Mouse (Mus musculus): Measurements from ENCODE around the gene Hoxa10. TPM values are rescaled to one million over a fixed set of nuclear protein-coding genes. Genes with fewer than 3 reads are reported as not detected.
A peak's percentile ranks its signal among the peaks of the same experiment; 100 is the strongest.

Gene Hoxa10
- total RNA-seq (2014; fragmentation: Nextera tagmentation) (not detected in 2 replicates), total RNA-seq (2017) (0.34 TPM in 1 of 2 replicates, not detected in the other)

GRCm38 (mm10) chr6:52240389-52241000 lies at the start of gene Hoxa10:
TSS of gene Hoxa10 (minus strand) at chr6:52240854.
- ATAC-seq (replicated peaks; ENCODE audit: low FRiP score, low TSS enrichment, poor library complexity, severe bottlenecking) = peak; percentile 80

GRCm38 (mm10) chr6:52290186-52290585 lies 49.5 kb upstream of the Hoxa10 start:
- no peak for ATAC-seq (replicated peaks; ENCODE audit: low FRiP score, low TSS enrichment, poor library complexity, severe bottlenecking)

GRCm38 (mm10) chr6:52283896-52284295 lies 43.2 kb upstream of the Hoxa10 start:
- ATAC-seq (replicated peaks; ENCODE audit: low FRiP score, low TSS enrichment, poor library complexity, severe bottlenecking) = no peak

GRCm38 (mm10) chr6:52281084-52281483 lies 40.4 kb upstream of the Hoxa10 start:
- no peak for ATAC-seq (replicated peaks; ENCODE audit: low FRiP score, low TSS enrichment, poor library complexity, severe bottlenecking)

DNA sequence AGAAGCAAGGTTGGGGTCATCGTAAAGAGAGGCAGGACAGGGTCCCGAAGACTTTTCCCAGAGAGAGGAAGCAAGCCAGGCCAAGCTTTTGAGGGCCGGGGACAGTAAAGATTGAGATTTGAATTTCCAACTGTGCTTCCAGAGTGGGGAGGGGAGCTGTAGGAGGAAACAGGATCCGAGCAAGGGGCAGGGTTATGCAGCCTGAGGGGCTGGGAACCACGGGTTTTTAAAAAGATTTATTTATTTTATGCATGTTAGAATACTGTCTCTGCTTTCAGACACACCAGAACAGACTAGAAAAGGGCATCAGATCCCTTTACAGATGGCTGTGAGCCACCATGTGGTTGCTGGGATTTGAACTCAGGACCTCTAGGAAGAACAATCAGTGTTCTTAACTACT lies 36.3 kb upstream of the Hoxa10 start:
- ATAC-seq (replicated peaks; ENCODE audit: low FRiP score, low TSS enrichment, poor library complexity, severe bottlenecking) = no peak

GRCm38 (mm10) chr6:52276382-52276781 lies 35.7 kb upstream of the Hoxa10 start:
- no peak for ATAC-seq (replicated peaks; ENCODE audit: low FRiP score, low TSS enrichment, poor library complexity, severe bottlenecking)

GRCm38 (mm10) chr6:52275563-52276280 lies 35.1 kb upstream of the Hoxa10 start:
- no peak for ATAC-seq (replicated peaks; ENCODE audit: low FRiP score, low TSS enrichment, poor library complexity, severe bottlenecking)

GRCm38 (mm10) chr6:52274576-52274975 lies 33.9 kb upstream of the Hoxa10 start:
- ATAC-seq (replicated peaks; ENCODE audit: low FRiP score, low TSS enrichment, poor library complexity, severe bottlenecking) = no peak

DNA sequence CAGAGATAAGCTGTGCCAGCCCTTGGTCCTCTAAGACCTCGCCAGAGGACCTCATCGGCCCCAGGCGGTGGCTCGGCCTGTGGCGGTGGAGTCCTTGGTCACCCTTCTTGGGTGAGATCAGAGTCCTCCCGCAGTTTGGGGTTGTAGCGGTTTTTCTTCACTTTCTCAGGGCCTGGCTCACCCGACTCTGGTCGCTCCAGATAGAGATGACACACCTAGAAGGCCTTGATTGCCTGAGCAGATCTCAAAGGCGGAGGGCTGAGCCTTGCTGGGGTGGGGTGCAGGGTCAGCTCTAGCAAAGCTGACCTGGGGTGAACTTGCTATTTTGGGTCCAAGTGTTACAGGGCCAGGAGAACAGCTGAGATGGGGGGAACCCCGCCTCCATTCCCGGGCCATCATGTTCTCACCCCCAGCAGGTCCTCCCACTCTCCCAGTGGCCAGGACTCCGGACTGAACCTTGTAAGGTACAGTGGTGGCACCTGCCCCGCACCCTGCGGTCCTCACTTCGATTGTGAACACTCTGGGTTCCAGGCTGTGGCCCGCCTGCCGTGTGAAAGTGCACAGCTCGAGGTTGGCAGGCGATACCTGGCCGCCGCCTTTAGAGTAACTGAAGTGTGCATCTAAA lies 33.1 kb upstream of the Hoxa10 start:
- ATAC-seq (replicated peaks; ENCODE audit: low FRiP score, low TSS enrichment, poor library complexity, severe bottlenecking) = no peak

DNA sequence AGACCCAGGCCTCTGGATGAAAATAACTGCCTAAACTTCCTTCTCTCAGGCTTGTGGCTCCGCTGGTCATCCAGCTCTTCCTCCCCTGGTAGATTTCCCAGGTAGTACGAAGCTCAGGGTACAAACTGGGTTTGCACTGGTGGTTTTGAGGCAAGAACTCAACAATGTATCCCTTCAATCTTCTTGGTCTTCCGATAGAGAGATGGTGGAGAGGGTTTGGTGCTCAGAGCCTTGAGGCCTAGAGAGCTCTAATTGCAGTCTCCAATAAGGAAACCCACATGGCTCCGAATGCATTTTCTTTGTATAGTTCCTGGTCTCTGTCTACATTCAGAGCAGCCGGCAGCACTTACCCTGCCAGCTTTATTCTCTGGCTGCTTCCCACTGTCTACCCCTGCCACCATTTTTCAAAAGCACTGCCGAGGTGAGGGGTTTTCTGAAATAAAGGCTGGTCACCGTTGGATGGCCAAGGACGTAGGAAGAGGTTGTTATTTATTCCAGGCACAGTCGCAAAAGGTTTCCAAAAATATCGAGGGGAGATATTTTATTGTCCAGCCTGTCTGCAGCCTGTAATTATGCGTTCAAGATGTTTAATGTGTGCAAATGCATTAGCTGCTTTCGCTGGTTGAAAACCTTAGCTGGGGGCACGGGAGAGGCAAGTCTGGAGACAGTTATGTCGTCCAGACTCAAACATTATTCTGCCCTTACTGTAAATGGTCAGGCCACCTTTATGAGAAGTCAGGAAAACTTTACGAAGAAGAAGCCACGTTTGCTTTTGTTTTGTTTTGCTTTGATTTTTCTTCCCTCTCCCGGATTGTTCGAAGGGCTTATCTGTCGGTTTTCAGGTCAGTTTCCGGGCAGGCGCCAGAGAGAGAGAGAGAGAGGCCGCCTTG lies 32.4 kb upstream of the Hoxa10 start:
- ATAC-seq (replicated peaks; ENCODE audit: low FRiP score, low TSS enrichment, poor library complexity, severe bottlenecking) = no peak

DNA sequence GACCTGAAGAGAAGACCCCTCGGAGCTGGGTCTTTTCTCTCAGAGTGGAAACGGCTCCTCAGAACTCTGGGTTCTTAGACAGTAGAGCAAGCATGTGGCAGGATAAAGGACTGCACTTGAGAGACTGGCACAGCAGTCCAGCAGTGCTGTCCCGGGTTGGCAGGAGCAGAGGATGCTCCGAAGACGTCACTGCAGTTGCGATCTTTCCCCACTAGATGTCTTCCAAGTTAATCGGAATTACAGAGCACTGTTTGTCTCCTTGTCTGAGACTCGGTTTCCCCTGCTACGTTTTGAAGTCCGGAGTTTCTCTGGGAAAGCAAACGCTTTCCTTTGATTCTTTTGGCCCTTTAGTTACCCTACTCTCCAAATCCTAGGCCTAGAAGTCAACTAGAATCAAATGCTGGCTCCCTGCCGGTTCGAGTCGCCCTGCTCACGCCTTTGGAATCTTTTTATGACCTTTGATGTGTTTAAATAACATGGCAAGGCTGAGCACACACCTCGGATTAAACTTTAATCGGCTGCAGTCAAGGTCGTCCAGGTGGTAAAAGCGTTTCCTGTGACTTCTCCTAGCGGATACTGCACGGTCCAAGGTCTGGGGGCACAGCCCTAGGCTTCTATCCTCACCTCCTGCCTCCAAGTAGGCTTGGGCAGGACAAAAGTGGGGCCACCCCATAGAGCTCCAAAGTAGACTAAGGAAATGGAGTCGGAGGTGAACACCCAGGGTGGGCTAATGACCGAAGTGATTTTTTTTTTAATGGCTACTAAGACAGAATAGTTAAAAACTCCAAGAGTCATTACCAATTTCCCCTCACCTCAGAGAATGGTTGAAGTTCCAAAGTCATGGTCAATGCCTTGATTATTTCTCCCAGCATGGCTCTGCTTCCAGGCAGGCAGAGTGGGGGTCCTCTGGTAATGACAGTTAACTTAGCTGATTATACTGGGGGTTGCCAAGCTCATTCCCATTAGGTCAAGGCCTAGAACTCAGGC lies 30.1 kb upstream of the Hoxa10 start:
- ATAC-seq (replicated peaks; ENCODE audit: low FRiP score, low TSS enrichment, poor library complexity, severe bottlenecking) = peak; percentile 86

GRCm38 (mm10) chr6:52268756-52269155 lies 28.1 kb upstream of the Hoxa10 start:
- ATAC-seq (replicated peaks; ENCODE audit: low FRiP score, low TSS enrichment, poor library complexity, severe bottlenecking) = no peak

- ATAC-seq (replicated peaks; ENCODE audit: low FRiP score, low TSS enrichment, poor library complexity, severe bottlenecking) = no peak
Observed at GRCm38 (mm10) chr6:52268341-52268740, 27.7 kb upstream of the Hoxa10 start.

GRCm38 (mm10) chr6:52267691-52268090 lies 27.0 kb upstream of the Hoxa10 start:
- no peak for ATAC-seq (replicated peaks; ENCODE audit: low FRiP score, low TSS enrichment, poor library complexity, severe bottlenecking)

- ATAC-seq (replicated peaks; ENCODE audit: low FRiP score, low TSS enrichment, poor library complexity, severe bottlenecking) = no peak
Observed at GRCm38 (mm10) chr6:52267221-52267620, 26.6 kb upstream of the Hoxa10 start.

DNA sequence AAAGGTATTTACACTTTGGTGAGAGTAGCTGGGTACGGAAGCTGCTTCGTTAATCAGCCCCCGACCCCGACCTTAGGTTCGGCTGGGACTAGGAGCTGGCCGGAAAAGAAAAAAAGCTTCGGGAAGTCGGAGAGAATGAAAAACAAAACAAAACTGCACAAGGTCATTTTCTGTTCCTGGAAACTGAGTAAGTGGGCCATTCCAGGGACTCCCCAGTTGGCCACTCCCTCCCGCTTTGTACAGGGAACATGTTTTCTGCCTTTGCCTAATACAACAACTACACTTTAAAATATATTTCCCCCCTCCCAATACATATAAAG lies 26.0 kb upstream of the Hoxa10 start:
- ATAC-seq (replicated peaks; ENCODE audit: low FRiP score, low TSS enrichment, poor library complexity, severe bottlenecking) = no peak

- ATAC-seq (replicated peaks; ENCODE audit: low FRiP score, low TSS enrichment, poor library complexity, severe bottlenecking) = no peak
Observed at GRCm38 (mm10) chr6:52265913-52266665, 25.4 kb upstream of the Hoxa10 start.

DNA sequence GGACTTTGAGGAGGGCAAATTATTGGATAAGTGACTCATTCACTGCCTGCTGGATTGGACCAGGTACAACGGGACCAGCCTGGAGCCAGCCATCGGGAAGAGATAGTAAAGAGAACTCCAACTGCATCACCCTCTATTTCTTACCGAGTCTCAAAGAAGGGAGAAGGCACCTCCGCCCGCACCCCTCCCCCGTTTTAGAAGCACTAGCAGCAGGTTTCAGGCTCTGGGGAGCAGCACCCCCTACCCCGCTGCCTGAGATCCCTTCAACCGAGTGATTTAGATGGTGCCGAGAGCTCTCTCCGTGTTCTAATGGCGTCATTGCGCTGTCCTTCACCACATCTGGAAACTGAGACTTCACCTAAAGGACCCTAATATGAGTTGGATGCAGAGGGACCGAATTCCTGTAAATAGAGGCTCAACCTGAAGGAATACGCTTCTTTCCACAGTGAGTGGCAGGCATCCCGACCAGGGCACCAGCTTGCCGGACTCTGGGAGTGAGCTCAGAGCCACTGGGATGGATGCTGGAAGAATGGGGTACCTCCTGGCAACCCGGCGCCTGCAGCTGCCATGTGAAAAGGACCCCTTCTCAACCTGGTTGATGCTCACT lies 24.8 kb upstream of the Hoxa10 start:
- no peak for ATAC-seq (replicated peaks; ENCODE audit: low FRiP score, low TSS enrichment, poor library complexity, severe bottlenecking)
